Mouse (Mus musculus) cerebellum, adult 11 months (tissue): ENCODE data around the gene Kcnj15.

Source experiments
- DNase-seq: peaks from one replicate; pipeline ENCODE4 v3.0.0; 2022

Kcnj15 gene

GRCm38 (mm10) chr16:95257266-95257894 is at the start of gene Kcnj15:
Gene Kcnj15, plus strand, starts transcription at chr16:95257558.
- DNase-seq: no peak

DNA sequence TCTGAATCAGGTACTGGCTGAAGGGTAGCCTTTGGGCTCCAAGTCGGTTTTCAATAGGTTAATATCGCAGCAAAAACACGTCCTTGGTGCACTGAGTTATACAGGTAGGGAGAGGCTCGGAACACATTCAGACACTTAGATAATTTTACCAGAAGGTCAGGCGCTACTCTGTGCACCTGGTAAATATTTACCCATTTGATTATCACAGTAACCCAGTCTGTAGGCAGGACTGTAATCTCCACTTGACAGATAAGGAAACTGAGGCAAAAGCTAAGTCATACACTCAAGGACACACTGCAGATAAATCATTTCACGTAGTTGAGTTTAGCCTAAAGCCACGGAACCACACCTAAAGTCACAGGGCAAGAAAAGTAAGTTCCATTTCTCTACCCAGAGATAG is 49.1 kb upstream of the Kcnj15 start:
- DNase-seq: no peak

DNA sequence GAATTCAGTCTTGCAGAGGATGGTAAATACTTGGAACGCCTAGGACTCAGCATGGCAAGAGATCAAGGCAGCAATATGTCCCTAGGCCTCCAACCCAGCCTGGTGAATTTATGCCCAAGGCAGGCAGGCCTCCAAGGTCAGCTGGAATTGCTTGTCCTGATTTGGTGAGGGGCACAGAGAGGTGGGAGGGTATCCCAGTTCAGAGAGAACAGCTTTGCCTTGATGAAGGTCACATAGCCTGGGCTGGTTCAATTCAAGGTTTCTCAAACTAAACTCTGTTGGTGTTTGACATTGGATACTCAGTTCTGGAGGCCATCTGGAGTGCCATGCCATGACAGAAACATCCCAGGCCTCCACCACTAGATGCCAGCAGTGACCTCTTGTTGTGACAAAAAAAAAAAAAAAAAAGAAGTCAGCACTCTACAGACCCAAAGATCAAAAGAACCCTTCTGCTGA is 48.3 kb upstream of the Kcnj15 start:
- no peak for DNase-seq

- no peak for DNase-seq
These were observed 42.8 kb upstream of the Kcnj15 start for GRCm38 (mm10) chr16:95214251-95215197.

DNA sequence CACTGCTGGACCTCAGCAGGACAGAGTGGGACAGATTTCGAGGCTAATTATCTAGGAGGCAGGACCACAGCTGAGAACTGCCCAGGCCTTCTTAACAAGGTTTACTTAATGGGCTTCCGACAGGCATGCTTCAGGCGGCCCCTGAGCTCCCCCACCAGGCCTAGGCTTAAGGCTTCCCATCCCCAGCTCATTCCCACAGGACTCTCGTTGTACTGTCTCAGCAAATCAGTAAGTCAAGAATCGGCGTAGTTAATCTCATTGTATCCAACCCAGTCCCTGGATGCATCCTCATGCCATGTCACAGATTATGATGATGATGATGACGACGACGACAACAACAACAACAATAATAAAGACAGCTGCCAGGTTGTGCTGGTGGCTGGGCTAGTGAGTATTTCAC is 41.6 kb upstream of the Kcnj15 start:
- no peak for DNase-seq

- no peak for DNase-seq
These were observed 41.0 kb upstream of the Kcnj15 start for GRCm38 (mm10) chr16:95216346-95216745.

DNA sequence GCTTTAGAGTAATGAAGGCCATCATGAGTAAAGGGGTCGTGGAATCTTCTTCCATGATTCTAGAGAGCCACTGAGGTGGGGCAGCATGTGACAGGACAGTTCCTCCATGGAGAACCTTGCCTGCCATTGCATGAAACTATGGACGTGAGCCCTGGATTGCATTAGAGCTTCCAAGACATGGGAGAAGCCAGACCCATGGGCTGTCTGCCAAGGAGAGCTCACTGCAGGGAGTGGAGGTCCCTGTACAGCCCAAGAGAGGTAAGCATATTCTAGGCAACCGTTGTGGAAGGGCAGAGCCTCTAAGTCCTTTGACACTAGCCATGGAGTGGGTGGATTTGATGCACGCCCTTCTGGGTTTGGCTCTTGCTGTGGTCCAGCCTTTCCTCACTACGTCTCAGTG is 40.5 kb upstream of the Kcnj15 start:
- no peak for DNase-seq

DNA sequence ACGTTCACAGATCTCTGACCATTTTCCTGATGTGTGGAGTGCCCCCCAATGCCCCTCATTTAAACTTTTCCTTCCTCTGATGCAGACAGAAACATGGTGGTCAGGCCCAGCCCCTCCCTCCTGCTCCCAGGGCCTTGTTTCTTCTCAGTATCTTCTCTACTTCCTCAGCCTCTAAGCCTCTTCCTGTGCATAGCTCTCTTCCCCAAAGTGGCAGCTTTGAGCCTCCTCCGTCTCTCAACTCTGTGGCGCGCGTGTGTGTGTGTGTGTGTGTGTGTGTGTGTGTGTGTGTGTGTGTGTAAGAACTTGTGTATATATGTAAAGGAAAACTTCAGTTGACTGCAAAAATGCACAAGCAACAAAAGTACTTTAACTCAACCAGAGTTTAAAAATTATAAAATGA is 38.6 kb upstream of the Kcnj15 start:
- no peak for DNase-seq

DNA sequence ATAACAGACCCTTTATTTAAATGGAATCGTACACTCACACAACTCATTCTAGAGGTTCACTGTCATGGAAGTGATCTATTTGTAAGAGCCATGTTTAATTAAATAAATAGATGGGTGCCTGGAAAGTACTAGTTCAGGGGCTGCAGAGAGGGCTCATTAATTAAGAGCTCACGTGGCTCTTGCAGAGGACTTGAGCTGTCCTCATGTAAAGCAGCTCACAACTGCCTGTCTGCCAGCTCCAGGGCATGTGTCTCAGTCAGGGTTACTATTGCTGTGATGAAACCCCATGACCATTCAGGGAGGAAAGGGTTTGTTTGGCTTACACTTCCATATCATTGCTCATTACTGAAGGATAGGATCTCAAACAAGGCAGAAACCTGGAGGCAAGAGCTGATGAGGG is 37.9 kb upstream of the Kcnj15 start:
- no peak for DNase-seq

DNA sequence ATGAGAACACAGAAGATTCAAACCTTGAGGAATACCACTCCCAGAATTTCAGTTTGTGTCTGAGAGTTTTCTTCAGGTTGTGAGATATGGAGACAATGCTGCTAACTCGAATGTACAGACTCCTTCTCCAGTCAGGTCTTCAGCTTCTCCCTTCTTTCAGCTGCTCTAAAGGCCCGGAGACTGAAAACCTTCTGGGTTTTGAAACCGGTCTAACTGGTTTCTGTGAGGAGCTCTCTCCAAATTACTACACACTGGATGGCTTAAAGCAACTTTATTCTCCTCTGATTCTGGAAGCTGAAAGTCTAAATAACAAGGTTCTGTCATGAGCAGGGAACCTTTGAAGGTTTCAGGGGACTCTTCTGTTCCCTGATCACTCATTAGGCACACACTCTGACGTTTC is 36.3 kb upstream of the Kcnj15 start:
- no peak for DNase-seq

- DNase-seq: no peak
These were observed 35.2 kb upstream of the Kcnj15 start for GRCm38 (mm10) chr16:95222026-95222718.

- DNase-seq: no peak
These were observed 33.9 kb upstream of the Kcnj15 start for GRCm38 (mm10) chr16:95223435-95223834.

GRCm38 (mm10) chr16:95225285-95225684 is 32.1 kb upstream of the Kcnj15 start:
- DNase-seq: no peak

GRCm38 (mm10) chr16:95231768-95232167 is 25.6 kb upstream of the Kcnj15 start:
- DNase-seq: no peak

GRCm38 (mm10) chr16:95234891-95235548 is 22.3 kb upstream of the Kcnj15 start:
- DNase-seq: no peak

DNA sequence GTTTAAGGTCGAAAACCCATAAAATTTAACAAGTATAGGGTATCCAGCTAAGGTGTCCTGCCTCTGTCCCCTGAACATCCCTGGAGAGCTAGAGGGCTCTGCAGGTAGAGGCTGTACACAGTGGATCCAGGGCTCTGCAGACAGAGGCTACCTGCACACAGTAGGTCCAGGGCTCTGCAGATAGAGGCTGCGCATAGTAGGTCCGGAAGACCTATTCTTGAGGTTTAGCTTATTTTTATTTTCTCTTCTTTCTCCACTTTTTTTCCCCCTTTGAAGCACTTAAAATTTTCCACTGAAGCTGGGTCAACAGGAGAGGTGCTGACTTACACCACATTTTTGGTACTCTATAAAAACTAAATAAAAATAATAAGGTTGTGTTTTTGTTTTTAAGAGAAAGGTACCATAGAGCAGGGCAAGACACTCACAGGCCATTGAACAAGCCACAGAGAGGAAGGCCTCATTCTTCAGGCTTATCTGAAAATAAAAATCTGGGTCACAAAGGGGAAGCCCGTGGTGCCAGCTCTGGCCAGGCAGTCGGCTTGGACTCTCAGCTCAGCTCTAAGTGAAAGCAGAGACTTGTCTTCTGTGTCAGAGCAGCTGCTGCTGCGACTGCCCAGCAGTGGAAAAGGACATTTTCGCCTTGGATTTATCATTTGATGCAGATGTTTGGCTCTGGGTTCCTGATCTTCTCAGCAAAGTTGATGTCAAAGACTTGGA is 18.0 kb upstream of the Kcnj15 start:
- DNase-seq: no peak

DNA sequence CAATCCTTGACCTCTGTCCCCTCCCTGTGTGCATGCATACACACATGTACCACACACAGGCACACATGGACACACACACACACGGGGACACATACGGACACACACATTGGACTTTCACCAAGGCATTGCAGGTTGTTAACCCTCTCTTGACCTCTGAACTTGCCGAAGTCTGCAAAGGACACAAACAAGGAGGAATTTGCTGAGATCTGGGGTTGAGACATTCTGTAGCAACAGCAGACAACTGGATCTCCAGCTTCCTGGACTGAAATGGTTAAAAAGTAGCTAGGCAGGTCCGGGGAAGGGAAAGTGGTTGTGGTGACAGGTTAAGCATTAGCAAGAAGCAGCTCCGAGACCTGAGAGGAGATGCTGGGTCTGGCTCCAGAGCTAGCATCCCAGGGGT is 16.7 kb upstream of the Kcnj15 start:
- DNase-seq: no peak

GRCm38 (mm10) chr16:95241581-95241980 is 15.8 kb upstream of the Kcnj15 start:
- no peak for DNase-seq

- no peak for DNase-seq
These were observed 15.2 kb upstream of the Kcnj15 start for GRCm38 (mm10) chr16:95242114-95242513.

DNA sequence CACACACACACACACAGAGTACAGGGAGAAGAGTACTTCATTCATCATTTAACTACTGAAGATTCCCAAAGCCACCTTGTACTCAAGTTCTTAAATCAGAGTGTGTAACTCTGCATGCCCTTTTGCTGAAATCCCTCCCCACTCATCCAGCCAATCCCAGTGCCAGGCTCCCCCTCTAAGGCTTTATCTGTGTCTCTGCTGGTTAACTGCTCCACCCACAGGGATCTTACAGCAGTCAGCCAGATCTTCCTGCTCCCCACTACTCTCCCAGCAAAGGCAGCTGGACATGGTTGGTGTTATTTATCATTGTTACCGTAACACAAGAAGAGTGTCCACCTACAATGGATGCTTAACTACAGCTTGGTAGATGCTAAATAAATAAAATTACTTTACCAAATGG is 14.0 kb upstream of the Kcnj15 start:
- DNase-seq: no peak

- DNase-seq: no peak
These were observed 12.6 kb upstream of the Kcnj15 start for GRCm38 (mm10) chr16:95244626-95245303.

- no peak for DNase-seq
These were observed 11.9 kb upstream of the Kcnj15 start for GRCm38 (mm10) chr16:95245499-95245898.
